Mouse (Mus musculus): ENCODE measurements around the gene 1700010B08Rik. TPM values are rescaled to one million over a fixed set of nuclear protein-coding genes. Genes with fewer than 3 reads are reported as not detected.
"Not testable (repeated sequence)": the region's sequence is repeated elsewhere in the genome, so short reads cannot be mapped to it uniquely, and the experiment has no call there.

1700010B08Rik gene
- not detected in 2 replicates for polyA plus RNA-seq (2016; fragmentation: Nextera tagmentation; extraction: Ambion mirVana)

GRCm38 (mm10) chr2:173719115-173719514 lies at the start of gene 1700010B08Rik:
TSS of gene 1700010B08Rik (plus strand) at chr2:173719415.
- not testable (repeated sequence) for H3K36me3 ChIP-seq
- WGBS, result 83% methylated on average over 7 of the region's 7 CpGs

GRCm38 (mm10) chr2:173672328-173672896 lies 46.8 kb upstream of the 1700010B08Rik start:
- ATAC-seq (ENCODE audit: insufficient number of reproducible peaks, insufficient read depth, low FRiP score, low TSS enrichment, low read depth), result no peak
- peaks cover 25% of the 10 kb centered on the region for H3K36me3 ChIP-seq
- WGBS, result 87% methylated on average over 2 of the region's 2 CpGs

More at GRCm38 (mm10) chr2:173719115-173719514, at the start of gene 1700010B08Rik:
- not testable (repeated sequence) for H3K4me1 ChIP-seq (replicated peaks); H3K4me3 ChIP-seq (replicated peaks); H3K9ac ChIP-seq (replicated peaks); H3K27ac ChIP-seq; H3K27me3 ChIP-seq; H3K9me3 ChIP-seq; H3K4me2 ChIP-seq; ATAC-seq (ENCODE audit: insufficient number of reproducible peaks, insufficient read depth, low FRiP score, low TSS enrichment, low read depth)

GRCm38 (mm10) chr2:173673469-173673868 lies 45.7 kb upstream of the 1700010B08Rik start:
- WGBS, result 88% methylated on average over 1 of the region's 1 CpGs

More at GRCm38 (mm10) chr2:173672328-173672896, 46.8 kb upstream of the 1700010B08Rik start:
- H3K4me2 ChIP-seq, result no peak overlapping the region
- no peaks in the 10 kb centered on the region for H3K9me3 ChIP-seq
- H3K4me1 ChIP-seq (replicated peaks), result no peaks in the 10 kb centered on the region
- no peak overlapping the region for H3K4me3 ChIP-seq (replicated peaks)
- H3K27ac ChIP-seq, result no peak overlapping the region
- H3K27me3 ChIP-seq, result no peaks in the 10 kb centered on the region
- H3K9ac ChIP-seq (replicated peaks), result no peak overlapping the region

GRCm38 (mm10) chr2:173678593-173678992 lies 40.6 kb upstream of the 1700010B08Rik start:
- Histone ChIP-seq H3K4me1 (replicated peaks) (no peaks in the 10 kb centered on the region), H3K27me3 (no peaks in the 10 kb centered on the region), H3K4me3 (replicated peaks) (no peak overlapping the region), H3K9me3 (no peaks in the 10 kb centered on the region), H3K27ac (no peak overlapping the region), H3K36me3 (peaks cover 25% of the 10 kb centered on the region), H3K9ac (replicated peaks) (no peak overlapping the region), H3K4me2 (no peak overlapping the region)
- 94% methylated on average over 2 of the region's 2 CpGs for WGBS
- no peak for ATAC-seq (ENCODE audit: insufficient number of reproducible peaks, insufficient read depth, low FRiP score, low TSS enrichment, low read depth)

More at GRCm38 (mm10) chr2:173673469-173673868, 45.7 kb upstream of the 1700010B08Rik start:
- Histone ChIP-seq H3K4me1 (replicated peaks) (no peaks in the 10 kb centered on the region), H3K9me3 (no peaks in the 10 kb centered on the region), H3K9ac (replicated peaks) (no peak overlapping the region), H3K27ac (no peak overlapping the region), H3K27me3 (no peaks in the 10 kb centered on the region), H3K4me2 (no peak overlapping the region), H3K4me3 (replicated peaks) (no peak overlapping the region), H3K36me3 (peaks cover 21% of the 10 kb centered on the region; the same call in 1 of the 2 replicates)
- ATAC-seq (ENCODE audit: insufficient number of reproducible peaks, insufficient read depth, low FRiP score, low TSS enrichment, low read depth), result no peak

GRCm38 (mm10) chr2:173679217-173679616 lies 40.0 kb upstream of the 1700010B08Rik start:
- Histone ChIP-seq H3K4me2 (no peak overlapping the region), H3K27ac (no peak overlapping the region), H3K9me3 (no peaks in the 10 kb centered on the region), H3K36me3 (peaks cover 23% of the 10 kb centered on the region), H3K4me1 (replicated peaks) (no peaks in the 10 kb centered on the region), H3K4me3 (replicated peaks) (no peak overlapping the region), H3K9ac (replicated peaks) (no peak overlapping the region), H3K27me3 (no peaks in the 10 kb centered on the region)
- ATAC-seq (ENCODE audit: insufficient number of reproducible peaks, insufficient read depth, low FRiP score, low TSS enrichment, low read depth), result no peak
- WGBS, result 79% methylated on average over 3 of the region's 3 CpGs

GRCm38 (mm10) chr2:173680153-173680552 lies 39.1 kb upstream of the 1700010B08Rik start:
- no peak for ATAC-seq (ENCODE audit: insufficient number of reproducible peaks, insufficient read depth, low FRiP score, low TSS enrichment, low read depth)
- Histone ChIP-seq H3K27ac (no peak overlapping the region), H3K9me3 (no peaks in the 10 kb centered on the region), H3K36me3 (peaks cover 17% of the 10 kb centered on the region), H3K4me3 (replicated peaks) (no peak overlapping the region), H3K4me2 (no peak overlapping the region), H3K27me3 (no peaks in the 10 kb centered on the region), H3K9ac (replicated peaks) (no peak overlapping the region), H3K4me1 (replicated peaks) (no peaks in the 10 kb centered on the region)
- 96% methylated on average over 1 of the region's 1 CpGs for WGBS

- ATAC-seq (ENCODE audit: insufficient number of reproducible peaks, insufficient read depth, low FRiP score, low TSS enrichment, low read depth), result no peak
- peaks cover 8% of the 10 kb centered on the region for H3K4me1 ChIP-seq (replicated peaks)
- H3K27ac ChIP-seq, result no peak overlapping the region
- no peak overlapping the region for H3K9ac ChIP-seq (replicated peaks)
- no peak overlapping the region for H3K4me2 ChIP-seq
- H3K4me3 ChIP-seq (replicated peaks), result no peak overlapping the region
- H3K9me3 ChIP-seq, result no peaks in the 10 kb centered on the region
- 70% methylated on average over 10 of the region's 10 CpGs for WGBS
- H3K36me3 ChIP-seq, result peaks cover 17% of the 10 kb centered on the region
- H3K27me3 ChIP-seq, result no peaks in the 10 kb centered on the region
These were observed 36.4 kb upstream of the 1700010B08Rik start for GRCm38 (mm10) chr2:173682773-173683172.

GRCm38 (mm10) chr2:173685781-173686361 lies 33.3 kb upstream of the 1700010B08Rik start:
- Histone ChIP-seq H3K27ac (no peak overlapping the region), H3K36me3 (peaks cover 42% of the 10 kb centered on the region), H3K27me3 (peaks cover 9% of the 10 kb centered on the region; the same call in 1 of the 2 replicates), H3K9me3 (no peaks in the 10 kb centered on the region), H3K4me1 (replicated peaks) (peaks cover 17% of the 10 kb centered on the region), H3K4me3 (replicated peaks) (no peak overlapping the region), H3K4me2 (no peak overlapping the region), H3K9ac (replicated peaks) (no peak overlapping the region)
- WGBS, result 94% methylated on average over 3 of the region's 3 CpGs
- ATAC-seq (ENCODE audit: insufficient number of reproducible peaks, insufficient read depth, low FRiP score, low TSS enrichment, low read depth), result no peak

- no peak for ATAC-seq (ENCODE audit: insufficient number of reproducible peaks, insufficient read depth, low FRiP score, low TSS enrichment, low read depth)
- Histone ChIP-seq H3K36me3 (peaks cover 54% of the 10 kb centered on the region), H3K9me3 (no peaks in the 10 kb centered on the region), H3K27ac (no peak overlapping the region), H3K4me2 (no peak overlapping the region), H3K4me1 (replicated peaks) (peaks cover 17% of the 10 kb centered on the region), H3K9ac (replicated peaks) (no peak overlapping the region), H3K27me3 (peaks cover 9% of the 10 kb centered on the region; the same call in 1 of the 2 replicates), H3K4me3 (replicated peaks) (no peak overlapping the region)
- WGBS, result 77% methylated on average over 5 of the region's 5 CpGs
These were observed 31.9 kb upstream of the 1700010B08Rik start for GRCm38 (mm10) chr2:173687363-173687762.

- Histone ChIP-seq H3K27me3 (peaks cover 9% of the 10 kb centered on the region; the same call in 1 of the 2 replicates), H3K9me3 (no peaks in the 10 kb centered on the region), H3K27ac (no peak overlapping the region), H3K36me3 (peaks cover 46% of the 10 kb centered on the region), H3K4me3 (replicated peaks) (no peak overlapping the region), H3K4me1 (replicated peaks) (peaks cover 17% of the 10 kb centered on the region), H3K9ac (replicated peaks) (no peak overlapping the region), H3K4me2 (no peak overlapping the region)
- ATAC-seq (ENCODE audit: insufficient number of reproducible peaks, insufficient read depth, low FRiP score, low TSS enrichment, low read depth), result 0 out of 2 replicates have a peak, but pooled peaks have one; percentile 20
These were observed 29.4 kb upstream of the 1700010B08Rik start for GRCm38 (mm10) chr2:173689835-173690234.

- H3K36me3 ChIP-seq, result peaks cover 64% of the 10 kb centered on the region
These were observed 27.5 kb upstream of the 1700010B08Rik start for GRCm38 (mm10) chr2:173691748-173692147.

More at GRCm38 (mm10) chr2:173691748-173692147, 27.5 kb upstream of the 1700010B08Rik start:
- Histone ChIP-seq H3K4me1 (replicated peaks) (peaks cover 17% of the 10 kb centered on the region), H3K9me3 (no peaks in the 10 kb centered on the region), H3K27ac (no peak overlapping the region), H3K9ac (replicated peaks) (no peak overlapping the region), H3K4me2 (no peak overlapping the region), H3K4me3 (replicated peaks) (no peak overlapping the region), H3K27me3 (peaks cover 9% of the 10 kb centered on the region; the same call in 1 of the 2 replicates)
- 91% methylated on average over 6 of the region's 6 CpGs for WGBS
- no peak for ATAC-seq (ENCODE audit: insufficient number of reproducible peaks, insufficient read depth, low FRiP score, low TSS enrichment, low read depth)

Measured in limb, embryonic 12.5 days (tissue).